Mouse (Mus musculus) kidney, adult 2 months (tissue): ENCODE measurements around the gene Nek7.

ENCODE experiments used
- CTCF ChIP-seq: fragments of 200-500 bp; conservative IDR thresholded peaks from 2 replicates; pipeline ENCODE4 v1.5.1; 2011; ENCODE audit warnings: low read depth, mild to moderate bottlenecking, control low read depth, low read length, moderate library complexity, mixed read lengths; ENCODE audit not compliant: insufficient read depth, insufficient read length
- POLR2A ChIP-seq: fragments of 200-500 bp; IDR thresholded peaks from one replicate; pipeline ENCODE4 v1.6.1; 2011; ENCODE audit warnings: low read depth, low read length, control low read depth

- no peak for TF ChIP-seq POLR2A
- no peak for TF ChIP-seq CTCF
These were observed 128.4 kb downstream of the Nek7 start for GRCm38 (mm10) chr1:138491382-138492097.
